Mouse (Mus musculus): Measurements from ENCODE around the gene Nckap5.
A peak's percentile ranks its signal among the peaks of the same experiment; 100 is the strongest.

Nckap5 gene

GRCm38 (mm10) chr1:126411426-126411825 is 419.2 kb downstream of the Nckap5 start:
- DNase-seq (ENCODE audit: extremely low read depth, insufficient read length, low spot score), result no peak

DNA sequence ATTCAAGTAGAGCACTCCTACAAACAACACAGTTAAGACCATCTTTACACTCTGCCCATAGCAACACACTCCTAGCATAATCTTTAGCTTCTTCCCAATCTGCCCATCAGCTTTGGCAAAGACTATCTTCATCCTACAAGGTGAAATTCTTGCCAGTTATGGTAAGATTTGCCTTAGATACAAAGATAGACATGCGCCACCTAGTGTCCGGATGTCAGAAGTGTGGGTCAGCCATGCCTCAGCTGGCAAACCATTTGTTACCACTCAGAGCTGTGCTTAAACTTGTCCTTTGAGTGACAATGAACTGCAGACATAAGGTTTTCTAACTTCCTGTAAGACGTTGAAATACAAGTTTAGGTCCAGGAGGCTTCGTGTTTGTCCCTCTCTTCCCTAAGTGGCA is 422.7 kb downstream of the Nckap5 start:
- peak; percentile 14 for DNase-seq (ENCODE audit: extremely low read depth, insufficient read length, low spot score)

DNA sequence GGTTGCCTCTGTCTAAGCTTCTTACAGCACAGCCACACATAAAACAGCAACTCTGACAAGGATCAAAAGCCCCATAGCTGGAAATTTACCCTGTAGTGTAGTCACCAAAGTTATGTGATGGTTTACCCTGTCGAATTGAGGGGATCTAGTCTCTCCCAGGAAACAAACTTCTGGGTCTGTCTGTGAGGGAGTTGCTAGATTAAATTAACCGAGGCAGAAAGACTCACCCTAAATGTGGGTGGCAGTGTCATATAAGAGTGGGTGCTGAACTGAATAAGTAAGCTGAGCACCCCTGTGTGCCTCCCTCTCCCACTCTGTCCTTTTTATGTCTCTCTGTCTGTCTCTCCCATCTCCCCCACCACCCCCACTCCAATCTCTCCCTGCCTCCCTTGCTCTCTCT is 425.1 kb downstream of the Nckap5 start:
- no peak for DNase-seq (ENCODE audit: extremely low read depth, insufficient read length, low spot score)

- no peak for DNase-seq (ENCODE audit: extremely low read depth, insufficient read length, low spot score)
Measured at GRCm38 (mm10) chr1:126403970-126404369, 426.6 kb downstream of the Nckap5 start.

DNA sequence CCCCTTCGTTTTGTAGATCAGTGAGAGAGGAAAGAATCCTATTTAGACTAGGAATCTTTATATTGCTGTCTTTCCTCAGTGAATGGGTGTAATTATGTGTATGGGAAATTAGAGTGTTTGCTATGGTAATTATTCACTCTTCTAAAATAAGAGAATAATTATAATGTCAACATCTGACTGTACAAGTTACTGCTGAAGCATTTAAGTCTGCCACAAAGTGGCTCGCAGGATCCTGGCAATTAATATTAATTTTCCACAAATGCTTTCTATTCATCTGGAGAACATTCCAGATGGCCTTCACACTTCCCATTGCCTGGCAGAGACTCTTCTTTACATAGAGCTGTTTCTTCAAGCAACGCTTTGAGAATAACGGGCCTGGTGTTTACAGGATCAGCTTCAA is 439.4 kb downstream of the Nckap5 start:
- DNase-seq (ENCODE audit: extremely low read depth, insufficient read length, low spot score), result no peak

DNA sequence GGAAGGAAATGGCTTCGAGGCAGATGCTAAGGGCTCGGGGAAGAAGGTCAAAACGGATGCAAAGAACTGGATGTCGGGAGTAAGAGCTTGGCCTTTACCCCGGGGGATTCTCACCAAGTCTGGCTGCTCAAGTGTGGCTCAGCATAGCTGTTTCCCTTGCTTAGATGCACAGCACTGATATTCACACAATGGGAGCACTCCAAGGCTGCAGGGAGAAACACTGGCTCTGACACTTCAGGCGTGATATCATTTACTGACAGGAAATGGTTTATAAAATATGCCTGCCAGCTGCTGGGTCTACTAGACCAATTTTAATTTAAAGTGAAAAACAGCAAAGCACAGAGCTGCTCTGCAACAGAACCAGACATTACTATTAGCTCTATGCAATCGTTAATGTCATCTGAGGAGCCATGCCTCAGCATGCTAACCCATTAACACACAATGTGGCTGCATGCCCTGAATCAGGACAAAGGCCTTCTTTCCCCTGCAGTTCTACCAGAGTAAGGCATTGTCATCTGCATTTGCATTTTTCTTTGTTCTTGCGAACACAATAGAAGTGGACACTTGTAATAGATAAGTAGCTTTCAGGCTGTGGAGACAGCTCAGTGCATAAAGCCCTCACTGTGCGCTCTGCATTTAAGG is 453.1 kb downstream of the Nckap5 start:
- no peak for DNase-seq (ENCODE audit: extremely low read depth, insufficient read length, low spot score)

DNA sequence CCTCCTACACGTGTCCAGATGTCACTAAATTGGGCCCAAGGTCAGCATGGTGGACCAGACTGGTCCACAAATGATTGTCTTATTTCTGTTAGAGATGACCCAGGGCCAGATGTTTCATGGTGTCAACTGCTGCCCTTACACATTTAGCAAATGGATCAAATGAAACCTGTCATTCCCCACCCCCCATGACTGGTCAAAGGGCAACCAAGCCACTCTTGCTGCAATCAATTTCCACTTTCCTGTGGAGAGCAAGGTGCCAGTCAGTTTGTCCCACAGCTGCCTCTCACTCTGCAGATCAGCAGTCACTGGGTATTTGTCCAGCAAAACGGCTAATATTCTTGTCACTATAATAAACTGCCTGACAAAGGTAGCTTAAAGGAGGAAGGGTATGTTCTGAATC is 463.9 kb downstream of the Nckap5 start:
- no peak for DNase-seq (ENCODE audit: extremely low read depth, insufficient read length, low spot score)

DNA sequence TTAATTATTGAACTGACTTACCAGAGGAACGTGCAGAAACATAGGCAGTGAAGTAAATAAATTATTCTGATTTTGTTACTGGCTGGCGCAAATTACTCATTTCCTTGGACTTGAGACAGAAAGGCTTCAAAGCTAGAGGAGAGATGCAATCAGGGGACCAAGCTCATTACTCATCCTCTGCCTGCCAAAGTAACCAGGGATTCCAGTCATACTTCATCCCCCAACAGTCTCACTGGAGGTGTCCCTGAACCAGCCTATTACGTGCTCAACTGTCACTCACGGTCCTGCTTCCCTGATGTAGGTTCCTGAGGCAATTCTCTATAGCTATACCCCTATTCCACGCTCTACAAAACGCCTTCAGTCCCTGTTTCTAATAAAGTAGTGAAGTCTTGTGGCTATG is 466.0 kb downstream of the Nckap5 start:
- no peak for DNase-seq (ENCODE audit: extremely low read depth, insufficient read length, low spot score)

GRCm38 (mm10) chr1:126360531-126361220 is 469.9 kb downstream of the Nckap5 start:
- no peak for DNase-seq (ENCODE audit: extremely low read depth, insufficient read length, low spot score)

DNA sequence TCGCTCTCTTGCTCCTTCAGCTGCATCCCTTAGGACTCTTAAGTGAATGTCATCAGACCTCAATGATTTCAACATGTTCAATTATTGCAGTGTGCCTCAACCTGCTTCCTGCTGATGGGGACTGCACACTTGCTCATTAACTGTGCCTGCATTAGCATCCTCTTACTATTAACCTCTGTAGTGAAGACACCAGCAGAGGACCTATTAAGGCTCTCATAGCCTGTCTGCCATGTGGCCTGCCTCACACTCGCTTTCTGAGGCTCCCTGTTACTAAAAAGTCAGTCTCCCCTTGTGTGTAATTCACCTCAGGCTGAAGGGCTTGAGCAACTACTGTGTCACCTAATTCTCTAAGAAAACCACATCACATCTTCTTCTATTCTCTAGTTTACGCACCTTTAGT is 470.5 kb downstream of the Nckap5 start:
- no peak for DNase-seq (ENCODE audit: extremely low read depth, insufficient read length, low spot score)

- DNase-seq (ENCODE audit: extremely low read depth, insufficient read length, low spot score), result no peak
Measured at GRCm38 (mm10) chr1:126341806-126342205, 488.8 kb downstream of the Nckap5 start.

GRCm38 (mm10) chr1:126339250-126339649 is 491.3 kb downstream of the Nckap5 start:
- DNase-seq (ENCODE audit: extremely low read depth, insufficient read length, low spot score), result no peak

DNA sequence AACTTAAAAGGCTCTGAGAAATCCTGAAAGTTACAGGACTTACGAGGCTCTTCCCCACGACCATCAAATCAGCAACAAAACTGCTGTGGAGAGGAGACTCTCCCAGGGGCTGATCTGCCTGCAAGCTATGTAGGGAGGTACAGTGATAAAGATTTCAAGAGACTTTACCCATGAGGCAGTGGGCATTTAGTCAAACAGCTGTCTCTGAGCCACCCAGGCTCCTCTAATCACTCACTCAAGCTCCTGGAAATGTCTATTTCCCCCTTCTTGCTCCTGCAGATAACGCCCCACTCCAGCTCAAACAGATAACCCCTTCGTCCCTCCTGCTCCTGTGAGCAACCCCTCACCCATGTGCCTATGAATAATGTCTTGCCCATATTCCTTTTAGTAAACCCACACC is 496.4 kb downstream of the Nckap5 start:
- no peak for DNase-seq (ENCODE audit: extremely low read depth, insufficient read length, low spot score)

DNA sequence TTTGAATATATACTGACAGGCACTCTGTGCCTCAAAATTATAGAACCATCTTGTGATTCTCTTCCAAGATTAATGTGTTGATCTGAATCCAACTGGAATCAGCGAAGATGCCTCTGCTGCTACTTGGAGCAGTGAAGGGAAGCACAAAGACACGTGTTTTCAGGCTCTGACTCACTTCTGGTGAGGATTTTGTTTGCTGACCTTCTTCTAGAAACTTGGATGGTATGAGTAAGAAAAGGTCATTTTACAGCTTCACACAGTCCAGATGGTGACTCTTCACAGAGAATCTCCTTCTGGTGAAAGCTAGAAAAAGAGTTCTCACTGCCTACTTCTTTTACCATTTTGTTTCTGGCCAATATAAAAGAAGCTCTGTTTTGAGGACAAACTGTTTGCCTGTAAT is 498.6 kb downstream of the Nckap5 start:
- no peak for DNase-seq (ENCODE audit: extremely low read depth, insufficient read length, low spot score)

GRCm38 (mm10) chr1:126320696-126321095 is 509.9 kb downstream of the Nckap5 start:
- DNase-seq (ENCODE audit: extremely low read depth, insufficient read length, low spot score), result no peak

- DNase-seq (ENCODE audit: extremely low read depth, insufficient read length, low spot score), result no peak
Measured at GRCm38 (mm10) chr1:126317874-126318607, 512.6 kb downstream of the Nckap5 start.

DNA sequence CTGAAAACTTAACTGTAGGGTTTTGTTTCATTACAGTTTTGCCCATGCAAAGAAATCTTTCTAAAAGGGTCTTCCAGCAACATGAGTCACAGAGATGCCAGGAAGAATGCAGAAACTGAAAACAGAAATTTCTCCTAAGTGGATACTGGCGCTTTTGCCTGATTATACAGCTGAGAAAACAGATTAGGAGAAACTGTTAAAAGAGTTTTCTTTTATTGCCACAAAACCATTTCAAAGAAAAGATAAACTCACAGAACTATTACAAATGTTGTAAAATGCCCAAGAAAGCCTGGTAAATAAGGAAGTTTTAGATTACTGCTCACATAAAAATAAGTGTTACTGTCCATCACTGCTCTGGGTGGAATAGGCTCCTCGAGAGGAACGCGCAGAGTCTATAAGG is 513.3 kb downstream of the Nckap5 start:
- no peak for DNase-seq (ENCODE audit: extremely low read depth, insufficient read length, low spot score)

GRCm38 (mm10) chr1:126316866-126317265 is 513.7 kb downstream of the Nckap5 start:
- DNase-seq (ENCODE audit: extremely low read depth, insufficient read length, low spot score), result no peak

DNA sequence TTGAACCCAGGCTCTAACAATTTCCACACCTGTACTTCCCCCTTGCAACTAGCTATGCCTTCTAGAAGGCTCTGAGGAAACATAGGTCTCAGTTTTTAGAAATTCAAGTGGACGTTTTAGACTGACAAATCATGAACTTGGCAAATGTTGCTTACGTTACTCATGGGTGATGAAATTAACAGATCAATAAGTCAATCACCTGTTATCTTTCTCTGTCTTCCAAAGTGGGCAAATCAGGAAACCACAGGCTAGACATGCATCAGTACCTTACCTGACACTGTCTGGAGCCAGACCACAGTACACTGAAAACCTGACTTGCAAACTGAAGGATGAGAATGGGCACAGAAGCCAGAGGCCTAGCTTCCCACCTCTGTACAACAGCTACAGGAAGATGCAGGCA is 529.5 kb downstream of the Nckap5 start:
- no peak for DNase-seq (ENCODE audit: extremely low read depth, insufficient read length, low spot score)

- no peak for DNase-seq (ENCODE audit: extremely low read depth, insufficient read length, low spot score)
Measured at GRCm38 (mm10) chr1:126264931-126265330, 565.7 kb downstream of the Nckap5 start.

- no peak for DNase-seq (ENCODE audit: extremely low read depth, insufficient read length, low spot score)
Measured at GRCm38 (mm10) chr1:126254364-126254763, 576.2 kb downstream of the Nckap5 start.

DNA sequence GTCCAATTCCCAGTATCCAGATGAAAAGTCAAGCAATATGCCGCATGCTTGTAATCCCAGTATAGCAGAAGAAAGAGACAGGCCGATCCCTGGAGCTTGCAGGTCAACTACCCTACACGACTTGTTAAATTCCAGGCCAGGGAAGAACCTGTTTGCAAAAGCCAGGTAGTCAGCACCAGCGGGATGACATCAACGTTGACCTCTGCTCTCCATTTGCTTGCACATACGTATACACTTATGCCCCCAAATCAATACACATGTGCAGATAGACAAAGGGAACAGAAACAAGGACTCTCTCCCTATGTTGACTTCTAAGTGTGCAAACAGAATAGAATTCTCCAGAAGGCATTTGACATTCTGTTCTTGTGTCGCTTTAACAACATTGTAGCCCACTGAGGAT is 576.7 kb downstream of the Nckap5 start:
- no peak for DNase-seq (ENCODE audit: extremely low read depth, insufficient read length, low spot score)
